Mouse (Mus musculus) MEL (cell line): ENCODE measurements at regions not wholly inside any gene's neighbourhood (a gene's known extent, or its start where the extent isn't known, plus 50 kb on each side); places are given as distances from the start of the nearest gene placed in this dataset.

Experiments
- DNase-seq: peaks from one replicate; pipeline ENCODE4 v3.0.0; 2011; ENCODE audit warnings: low read depth, low spot score
- H3K27ac ChIP-seq: 2 replicates; pipeline ENCODE4 v1.5.1; 2012; ENCODE audit warnings: low read depth, mild to moderate bottlenecking, control low read depth, low read length, moderate library complexity; ENCODE audit not compliant: control insufficient read depth
- H3K27me3 ChIP-seq, 2 experiments: fragments of 150-350 bp in 1 of 2; sonication (generic) in 1 of 2; 2 replicates each; pipeline ENCODE4 v1.6.1; 2012; ENCODE audit warnings: low read length in 2 of 2, mild to moderate bottlenecking in 2 of 2, improper control_type of control experiment in 1 of 2, moderate library complexity in 1 of 2; ENCODE audit not compliant: insufficient read depth in 2 of 2, control insufficient read depth in 1 of 2
- H3K36me3 ChIP-seq, 2 experiments: 2 replicates each; pipeline ENCODE4 v1.6.1; 2012 to 2014; ENCODE audit warnings: low read length in 2 of 2, improper control_type of control experiment in 1 of 2, inconsistent platforms in 1 of 2, mild to moderate bottlenecking in 1 of 2; ENCODE audit not compliant: insufficient read depth in 2 of 2, control insufficient read depth in 1 of 2
- H3K4me1 ChIP-seq, 2 experiments: fragments of 150-350 bp in 1 of 2; sonication (generic) in 1 of 2; 2 replicates each; pipeline ENCODE4 v1.6.1; 2012; ENCODE audit warnings: low read length in 2 of 2, improper control_type of control experiment in 1 of 2, mild to moderate bottlenecking in 1 of 2; ENCODE audit not compliant: insufficient read depth in 2 of 2, control insufficient read depth in 1 of 2
- H3K4me3 ChIP-seq, 2 experiments: fragments of 150-350 bp in 1 of 2; sonication (generic) in 1 of 2; 2 replicates each; pipeline ENCODE4 v1.5.1; 2012; ENCODE audit warnings: low read depth in 2 of 2, low read length in 2 of 2, mild to moderate bottlenecking in 2 of 2, moderate library complexity in 2 of 2, control low read depth in 1 of 2, improper control_type of control experiment in 1 of 2; ENCODE audit not compliant: control insufficient read depth in 1 of 2, insufficient read depth in 1 of 2
- H3K79me2 ChIP-seq: 2 replicates; pipeline ENCODE4 v1.6.1; 2012; ENCODE audit warnings: mild to moderate bottlenecking, low read length, moderate library complexity; ENCODE audit not compliant: control insufficient read depth, poor library complexity, insufficient read depth
- H3K9ac ChIP-seq: 2 replicates; pipeline ENCODE4 v1.6.1; 2012; ENCODE audit warnings: low read depth, mild to moderate bottlenecking, control low read depth, low read length, moderate library complexity; ENCODE audit not compliant: control insufficient read depth, poor library complexity, severe bottlenecking
- H3K9me3 ChIP-seq: fragments of 150-350 bp; sonication (generic); replicated peaks from 2 replicates; pipeline ENCODE4 v1.6.1; 2012; ENCODE audit warnings: mild to moderate bottlenecking, low read length, improper control_type of control experiment, moderate library complexity; ENCODE audit not compliant: insufficient read depth
- BHLHE40 ChIP-seq: IDR thresholded peaks from 2 replicates; pipeline ENCODE4 v1.6.1; 2012; ENCODE audit warnings: low read depth, mild to moderate bottlenecking, inconsistent platforms, low read length, improper control_type of control experiment, borderline replicate concordance
- CHD2 ChIP-seq: IDR thresholded peaks from 2 replicates; pipeline ENCODE4 v1.6.1; 2011; ENCODE audit warnings: low read length, improper control_type of control experiment
- CTCF ChIP-seq, 3 experiments: IDR thresholded peaks in 2 of 3; conservative IDR thresholded peaks in 1 of 3; 2 replicates each; pipeline ENCODE4 v1.5.1; 2011 to 2012; ENCODE audit warnings: low read length in 3 of 3, low read depth in 2 of 3, mild to moderate bottlenecking in 2 of 3, improper control_type of control experiment in 1 of 3, inconsistent platforms in 1 of 3, mixed read lengths in 1 of 3, moderate library complexity in 1 of 3; ENCODE audit not compliant: control insufficient read depth in 1 of 3, insufficient read depth in 1 of 3, poor library complexity in 1 of 3, severe bottlenecking in 1 of 3
- ELF1 ChIP-seq: IDR thresholded peaks from 2 replicates; pipeline ENCODE4 v1.6.1; 2014; ENCODE audit warnings: low read depth, mild to moderate bottlenecking, inconsistent platforms, low read length, improper control_type of control experiment, moderate library complexity
- EP300 ChIP-seq, 2 experiments: IDR thresholded peaks; 2 replicates each; pipeline ENCODE4 v1.6.1; 2011; ENCODE audit warnings: improper control_type of control experiment in 2 of 2, low read length in 2 of 2, low read depth in 1 of 2, mild to moderate bottlenecking in 1 of 2
- ETS1 ChIP-seq: IDR thresholded peaks from 2 replicates; pipeline ENCODE4 v1.6.1; 2012; ENCODE audit warnings: low read depth, mild to moderate bottlenecking, inconsistent platforms, low read length, improper control_type of control experiment, moderate library complexity
- GABPA ChIP-seq: IDR thresholded peaks from 2 replicates; pipeline ENCODE4 v1.6.1; 2012; ENCODE audit warnings: low read depth, mild to moderate bottlenecking, inconsistent platforms, low read length, improper control_type of control experiment, moderate library complexity
- KAT2A ChIP-seq: conservative IDR thresholded peaks from 2 replicates; pipeline ENCODE4 v1.6.1; 2012; ENCODE audit warnings: low read depth, low read length, improper control_type of control experiment, inconsistent platforms
- MAFK ChIP-seq: IDR thresholded peaks from 2 replicates; pipeline ENCODE4 v1.6.1; 2011; ENCODE audit warnings: low read depth, mild to moderate bottlenecking, low read length, improper control_type of control experiment, borderline replicate concordance
- MAX ChIP-seq: IDR thresholded peaks from 2 replicates; pipeline ENCODE4 v1.6.1; 2011; ENCODE audit warnings: low read length, improper control_type of control experiment
- MEF2A ChIP-seq: IDR thresholded peaks from 2 replicates; pipeline ENCODE4 v1.6.1; 2014; ENCODE audit warnings: low read depth, mild to moderate bottlenecking, inconsistent platforms, low read length, improper control_type of control experiment; ENCODE audit not compliant: poor library complexity, insufficient replicate concordance, severe bottlenecking; ENCODE audit errors: extremely low read depth
- MXI1 ChIP-seq: IDR thresholded peaks from 2 replicates; pipeline ENCODE4 v1.6.1; 2011; ENCODE audit warnings: mild to moderate bottlenecking, low read depth, low read length, improper control_type of control experiment
- MYB ChIP-seq: IDR thresholded peaks from 2 replicates; pipeline ENCODE4 v1.6.1; 2011; ENCODE audit warnings: mild to moderate bottlenecking, low read depth, low read length, improper control_type of control experiment
- NRF1 ChIP-seq: IDR thresholded peaks from 2 replicates; pipeline ENCODE4 v1.6.1; 2014; ENCODE audit warnings: low read depth, mild to moderate bottlenecking, inconsistent platforms, low read length, improper control_type of control experiment, moderate library complexity; ENCODE audit not compliant: poor library complexity, insufficient read depth, severe bottlenecking
- POLR2A ChIP-seq, 2 experiments: IDR thresholded peaks; 2 replicates each; pipeline ENCODE4 v1.6.1; 2011 to 2012; ENCODE audit warnings: low read length in 2 of 2, mild to moderate bottlenecking in 2 of 2, control low read depth in 1 of 2, improper control_type of control experiment in 1 of 2, low read depth in 1 of 2, moderate library complexity in 1 of 2; ENCODE audit not compliant: control insufficient read depth in 1 of 2, insufficient read depth in 1 of 2, poor library complexity in 1 of 2
- POLR2AphosphoS2 ChIP-seq: IDR thresholded peaks from 2 replicates; pipeline ENCODE4 v1.6.1; 2011; ENCODE audit warnings: low read length, improper control_type of control experiment
- RAD21 ChIP-seq: IDR thresholded peaks from 2 replicates; pipeline ENCODE4 v1.6.1; 2011; ENCODE audit warnings: mild to moderate bottlenecking, low read depth, low read length, improper control_type of control experiment
- RCOR1 ChIP-seq: IDR thresholded peaks from 2 replicates; pipeline ENCODE4 v1.6.1; 2012; ENCODE audit warnings: low read depth, mild to moderate bottlenecking, inconsistent platforms, low read length, improper control_type of control experiment
- SIN3A ChIP-seq: IDR thresholded peaks from 2 replicates; pipeline ENCODE4 v1.6.1; 2012; ENCODE audit warnings: low read length, improper control_type of control experiment, inconsistent platforms
- SMC3 ChIP-seq: IDR thresholded peaks from 2 replicates; pipeline ENCODE4 v1.6.1; 2011; ENCODE audit warnings: low read depth, low read length, improper control_type of control experiment
- TAL1 ChIP-seq: IDR thresholded peaks from 2 replicates; pipeline ENCODE4 v1.6.1; 2012; ENCODE audit warnings: mild to moderate bottlenecking, inconsistent platforms, low read length, moderate library complexity, mixed read lengths
- USF2 ChIP-seq, 2 experiments: IDR thresholded peaks; 2 replicates each; pipeline ENCODE4 v1.6.1; 2011 to 2012; ENCODE audit warnings: improper control_type of control experiment in 2 of 2, low read length in 2 of 2, borderline replicate concordance in 1 of 2, inconsistent platforms in 1 of 2, low read depth in 1 of 2, mild to moderate bottlenecking in 1 of 2; ENCODE audit not compliant: insufficient read depth in 1 of 2
- ZC3H11A ChIP-seq: IDR thresholded peaks from 2 replicates; pipeline ENCODE4 v1.6.1; 2012; ENCODE audit warnings: low read depth, mild to moderate bottlenecking, inconsistent platforms, low read length, improper control_type of control experiment
- ZMIZ1 ChIP-seq: IDR thresholded peaks from 2 replicates; pipeline ENCODE4 v1.6.1; 2012; ENCODE audit warnings: low read depth, mild to moderate bottlenecking, inconsistent platforms, low read length, improper control_type of control experiment, moderate library complexity
- ZNF384 ChIP-seq: IDR thresholded peaks from 2 replicates; pipeline ENCODE4 v1.6.1; 2012; ENCODE audit warnings: low read depth, mild to moderate bottlenecking, inconsistent platforms, low read length, improper control_type of control experiment

- no peaks in the 10 kb centered on the region for H3K79me2 ChIP-seq
- no peak overlapping the region for H3K4me3 ChIP-seq
- peak; percentile 39 for DNase-seq
- no peaks in the 10 kb centered on the region for H3K4me1 ChIP-seq
- H3K9me3 ChIP-seq, result no peaks in the 10 kb centered on the region
- H3K9ac ChIP-seq, result no peak overlapping the region
- H3K36me3 ChIP-seq, result no peaks in the 10 kb centered on the region
- TF ChIP-seq USF2 (IDR thresholded peaks at IDR 0.05; ENCODE audit: borderline replicate concordance in 1 of 2, insufficient read depth in 1 of 2, low read depth in 1 of 2, low read length in 2 of 2) (no peak), CTCF (IDR thresholded peaks at IDR 0.05 in 2 of 3, conservative IDR thresholded peaks at IDR 0.05 in 1 of 3; ENCODE audit: control insufficient read depth in 1 of 3, insufficient read depth in 1 of 3, low read depth in 2 of 3, low read length in 3 of 3, poor library complexity in 1 of 3, severe bottlenecking in 1 of 3) (peak; percentile 32 to 60 (median 51); a peak in 5 of 6 replicates), POLR2A (IDR thresholded peaks at IDR 0.05; ENCODE audit: control insufficient read depth in 1 of 2, insufficient read depth in 1 of 2, low read depth in 1 of 2, low read length in 2 of 2, poor library complexity in 1 of 2) (no peak), MYB (no peak), KAT2A (no peak), ZC3H11A (peak; percentile 22; the same call in 1 of the 2 replicates), EP300 (IDR thresholded peaks at IDR 0.05; ENCODE audit: low read depth in 1 of 2, low read length in 2 of 2) (no peak), ETS1 (no peak), TAL1 (no peak), MXI1 (no peak), NRF1 (no peak), SMC3 (peak; percentile 59), ELF1 (no peak), CHD2 (no peak), MEF2A (no peak), ZNF384 (no peak), POLR2AphosphoS2 (no peak), MAFK (no peak), MAX (no peak), GABPA (no peak), BHLHE40 (no peak), RAD21 (peak; percentile 70), ZMIZ1 (no peak), SIN3A (no peak), RCOR1 (no peak)
- no peak overlapping the region for H3K27ac ChIP-seq
- H3K27me3 ChIP-seq, result no peaks in the 10 kb centered on the region
These were observed 177.2 kb upstream of the Scn7a start for GRCm38 (mm10) chr2:66961808-66962519.
